Mouse (Mus musculus) forebrain, embryonic 14.5 days (tissue): ENCODE results near the gene Slc43a2. TPM values are rescaled to one million over a fixed set of nuclear protein-coding genes. Genes with fewer than 3 reads are reported as not detected.
"Not testable (repeated sequence)": the region's sequence is repeated elsewhere in the genome, so short reads cannot be mapped to it uniquely, and the experiment has no call there.

ENCODE experiments used
- ATAC-seq: fragments of 200-750 bp; cut with Nextera tagmentation; 2 replicates; pipeline ENCODE4 v1.8.0; 2017; ENCODE audit warnings: mild to moderate bottlenecking, moderate library complexity
- DNase-seq: peaks from one replicate; pipeline ENCODE4 v3.0.0-alpha.2; 2015; ENCODE audit warnings: low spot score
- H3K27ac ChIP-seq: fragments of 300-500 bp; sonication (generic); 2 replicates; pipeline ENCODE4 v1.5.1; 2014; ENCODE audit warnings: low read depth, mild to moderate bottlenecking, control low read depth, low read length, moderate library complexity
- H3K27me3 ChIP-seq: fragments of 300-500 bp; sonication (generic); replicated peaks from 2 replicates; pipeline ENCODE4 v1.6.1; 2014; ENCODE audit warnings: low read length, control low read depth, mixed read lengths; ENCODE audit not compliant: control insufficient read depth, insufficient read depth
- H3K36me3 ChIP-seq: fragments of 300-500 bp; sonication (generic); 2 replicates; pipeline ENCODE4 v1.6.1; 2014; ENCODE audit warnings: low read length, control low read depth; ENCODE audit not compliant: control insufficient read depth, insufficient read depth
- H3K4me1 ChIP-seq: fragments of 300-500 bp; sonication (generic); 2 replicates; pipeline ENCODE4 v1.6.1; 2014; ENCODE audit warnings: antibody characterized with exemption, low read length, control low read depth; ENCODE audit not compliant: control insufficient read depth, insufficient read depth
- H3K4me2 ChIP-seq: fragments of 300-500 bp; sonication (generic); 2 replicates; pipeline ENCODE4 v1.6.1; 2014; ENCODE audit warnings: mild to moderate bottlenecking, control low read depth, low read length
- H3K4me3 ChIP-seq: fragments of 300-500 bp; sonication (generic); 2 replicates; pipeline ENCODE4 v1.5.1; 2014; ENCODE audit warnings: low read depth, low read length, control low read depth
- H3K9ac ChIP-seq: fragments of 300-500 bp; sonication (generic); 2 replicates; pipeline ENCODE4 v1.6.1; 2014; ENCODE audit warnings: mild to moderate bottlenecking, low read length, control low read depth, moderate library complexity
- H3K9me3 ChIP-seq: fragments of 300-500 bp; sonication (generic); replicated peaks from 2 replicates; pipeline ENCODE4 v1.6.1; 2016; ENCODE audit warnings: low read length, control low read depth, mixed read lengths; ENCODE audit not compliant: control insufficient read depth
- WGBS: fragments of 180-500 bp; shearing (Covaris S2); extraction: QIAGEN DNeasy Blood & Tissue Kit; methylation state at CpG from one replicate; pipeline ENCODE4 v1.1.7; 2014; 5-methylcytosine and 5-hydroxymethylcytosine counted together
- polyA plus RNA-seq: library from polyadenylated mRNA; unstranded; fragments of >200 nt; fragmentation: Nextera tagmentation; extraction: Ambion mirVana; gene quantifications from 2 replicates; pipeline ENCODE4 v1.2.1, GENCODE M21; 2014

Gene Slc43a2
- polyA plus RNA-seq, 1 experiment from 2014 or later = 6.5 TPM

DNA sequence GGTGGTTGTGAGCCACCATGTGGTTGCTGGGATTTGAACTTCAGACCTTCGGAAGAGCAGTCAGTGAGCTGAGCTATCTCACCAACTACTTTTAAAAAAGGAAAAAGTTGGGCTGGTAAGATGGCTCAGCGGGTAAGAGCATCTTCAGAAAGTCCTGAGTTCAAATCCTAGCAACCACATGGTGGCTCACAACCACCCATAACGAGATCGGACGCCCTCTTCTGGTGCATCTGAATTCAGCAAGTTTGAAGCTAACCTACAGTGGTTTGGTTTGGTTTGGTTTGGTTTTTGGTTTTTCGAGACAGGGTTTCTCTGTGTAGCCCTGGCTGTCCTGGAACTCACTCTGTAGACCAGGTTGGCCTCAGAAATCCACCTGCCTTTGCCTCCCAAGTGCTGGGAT lies 24.5 kb downstream of the Slc43a2 start:
- WGBS = 88% methylated on average over 6 of the region's 6 CpGs
- not testable (repeated sequence) for H3K9me3 ChIP-seq, H3K4me2 ChIP-seq, H3K9ac ChIP-seq, ATAC-seq, H3K4me1 ChIP-seq, H3K27me3 ChIP-seq, H3K27ac ChIP-seq, DNase-seq, H3K4me3 ChIP-seq, H3K36me3 ChIP-seq

GRCm38 (mm10) chr11:75557142-75557541 lies 25.6 kb downstream of the Slc43a2 start:
- no peaks in the 10 kb centered on the region for H3K4me1 ChIP-seq
- H3K4me3 ChIP-seq = no peak overlapping the region

DNA sequence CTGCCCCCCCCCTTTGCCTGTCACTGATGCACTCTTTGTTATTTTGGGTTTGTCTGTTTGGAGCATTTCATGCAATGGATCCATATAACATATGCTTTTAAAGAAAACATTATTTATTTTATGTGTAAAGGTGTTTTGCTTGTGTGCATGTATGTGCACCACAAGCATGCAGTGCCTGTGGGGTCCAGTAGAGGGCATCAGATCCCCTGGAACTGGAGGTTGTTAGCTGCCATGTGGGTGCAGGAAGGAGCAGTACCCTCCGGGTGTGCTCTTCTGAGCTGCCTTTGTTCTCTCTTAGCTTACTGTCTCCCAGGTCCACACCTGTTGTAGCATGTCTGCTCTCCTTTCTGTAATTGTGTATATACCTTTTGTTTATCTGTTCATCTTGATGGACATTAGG lies 26.6 kb downstream of the Slc43a2 start:
- WGBS = 81% methylated on average over 1 of the region's 1 CpGs
- Histone ChIP-seq H3K27ac (no peak overlapping the region), H3K9ac (no peak overlapping the region), H3K4me3 (no peak overlapping the region), H3K4me2 (no peak overlapping the region), H3K36me3 (peaks cover 10% of the 10 kb centered on the region; the same call in 1 of the 2 replicates), H3K27me3 (no peaks in the 10 kb centered on the region), H3K4me1 (no peaks in the 10 kb centered on the region), H3K9me3 (no peaks in the 10 kb centered on the region)
- ATAC-seq = no peak
- no peak for DNase-seq

More at GRCm38 (mm10) chr11:75557142-75557541, 25.6 kb downstream of the Slc43a2 start:
- H3K27ac ChIP-seq = no peak overlapping the region
- H3K27me3 ChIP-seq = no peaks in the 10 kb centered on the region
- H3K36me3 ChIP-seq = peaks cover 3% of the 10 kb centered on the region; the same call in 1 of the 2 replicates
- ATAC-seq = no peak
- H3K4me2 ChIP-seq = no peak overlapping the region
- WGBS = 89% methylated on average over 6 of the region's 6 CpGs
- no peak for DNase-seq
- no peak overlapping the region for H3K9ac ChIP-seq
- no peaks in the 10 kb centered on the region for H3K9me3 ChIP-seq

GRCm38 (mm10) chr11:75559870-75560504 lies 28.5 kb downstream of the Slc43a2 start:
- H3K27me3 ChIP-seq = no peaks in the 10 kb centered on the region
- no peaks in the 10 kb centered on the region for H3K9me3 ChIP-seq
- no peak overlapping the region for H3K9ac ChIP-seq
- H3K4me3 ChIP-seq = no peak overlapping the region
- 0 out of 2 replicates have a peak overlapping the region, but pooled peaks have one; percentile 27 for H3K27ac ChIP-seq
- no peaks in the 10 kb centered on the region for H3K4me1 ChIP-seq
- H3K4me2 ChIP-seq = no peak overlapping the region
- ATAC-seq = no peak
- peaks cover 15% of the 10 kb centered on the region; the same call in 1 of the 2 replicates for H3K36me3 ChIP-seq
- 90% methylated on average over 8 of the region's 8 CpGs for WGBS
- DNase-seq = no peak

GRCm38 (mm10) chr11:75560530-75561409 lies 29.3 kb downstream of the Slc43a2 start:
- ATAC-seq (no peak), DNase-seq (no peak)
- Histone ChIP-seq H3K9ac (no peak overlapping the region), H3K27me3 (no peaks in the 10 kb centered on the region), H3K4me2 (no peak overlapping the region), H3K4me1 (no peaks in the 10 kb centered on the region), H3K36me3 (peaks cover 15% of the 10 kb centered on the region; the same call in 1 of the 2 replicates), H3K9me3 (no peaks in the 10 kb centered on the region), H3K27ac (no peak overlapping the region), H3K4me3 (no peak overlapping the region)
- WGBS = 84% methylated on average over 14 of the region's 14 CpGs

DNA sequence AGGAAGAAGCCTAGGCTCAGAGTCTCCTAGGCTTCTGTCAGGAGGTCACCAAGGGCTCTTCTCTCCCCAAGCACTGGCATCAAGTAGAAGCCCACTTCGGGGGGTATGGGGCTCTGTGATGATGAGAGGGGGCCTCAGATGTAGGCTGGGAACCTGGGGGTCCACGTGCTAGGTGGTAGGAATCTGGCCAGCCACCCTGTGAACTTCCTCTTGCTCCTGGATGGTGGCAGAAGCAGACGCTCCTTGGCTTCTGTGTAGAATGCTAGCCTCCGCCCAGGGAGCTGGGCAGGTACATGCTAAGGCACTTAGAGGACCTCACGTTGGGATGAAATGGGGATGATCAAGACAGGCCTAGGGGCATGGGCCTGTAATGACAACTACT lies 29.9 kb downstream of the Slc43a2 start:
- Histone ChIP-seq H3K4me2 (no peak overlapping the region), H3K27ac (no peak overlapping the region), H3K4me1 (no peaks in the 10 kb centered on the region), H3K9me3 (no peaks in the 10 kb centered on the region), H3K9ac (no peak overlapping the region), H3K4me3 (no peak overlapping the region), H3K36me3 (peaks cover 19% of the 10 kb centered on the region), H3K27me3 (no peaks in the 10 kb centered on the region)
- ATAC-seq = no peak
- WGBS = 84% methylated on average over 5 of the region's 5 CpGs
- DNase-seq = no peak

- H3K27ac ChIP-seq = no peak overlapping the region
- H3K9ac ChIP-seq = no peak overlapping the region
- 81% methylated on average over 8 of the region's 8 CpGs for WGBS
- H3K4me1 ChIP-seq = no peaks in the 10 kb centered on the region
- no peaks in the 10 kb centered on the region for H3K27me3 ChIP-seq
- DNase-seq (no peak), ATAC-seq (no peak)
- H3K4me2 ChIP-seq = no peak overlapping the region
- H3K36me3 ChIP-seq = peaks cover 32% of the 10 kb centered on the region
- no peak overlapping the region for H3K4me3 ChIP-seq
- H3K9me3 ChIP-seq = no peaks in the 10 kb centered on the region
Observed at GRCm38 (mm10) chr11:75562840-75563239, 31.3 kb downstream of the Slc43a2 start.

- H3K36me3 ChIP-seq = peaks cover 41% of the 10 kb centered on the region
- no peak overlapping the region for H3K27ac ChIP-seq
Observed at GRCm38 (mm10) chr11:75563851-75564548, 32.5 kb downstream of the Slc43a2 start.

More at GRCm38 (mm10) chr11:75563851-75564548, 32.5 kb downstream of the Slc43a2 start:
- no peaks in the 10 kb centered on the region for H3K9me3 ChIP-seq
- H3K4me1 ChIP-seq = no peaks in the 10 kb centered on the region
- DNase-seq (no peak), ATAC-seq (no peak)
- WGBS = 74% methylated on average over 18 of the region's 18 CpGs
- no peak overlapping the region for H3K4me3 ChIP-seq
- H3K4me2 ChIP-seq = no peak overlapping the region
- H3K9ac ChIP-seq = no peak overlapping the region
- H3K27me3 ChIP-seq = no peaks in the 10 kb centered on the region
